Mouse (Mus musculus) stomach, embryonic 16.5 days (tissue): ENCODE data around the gene Bach2. TPM values are rescaled to one million over a fixed set of nuclear protein-coding genes. Genes with fewer than 3 reads are reported as not detected.
A peak's percentile ranks its signal among the peaks of the same experiment; 100 is the strongest.

Source experiments
- ATAC-seq: fragments of 200-750 bp; cut with Nextera tagmentation; 2 replicates; pipeline ENCODE4 v1.8.0; 2017; ENCODE audit warnings: moderate number of reproducible peaks, moderate TSS enrichment; ENCODE audit not compliant: insufficient read depth, low FRiP score
- H3K27ac ChIP-seq: fragments of 300-500 bp; sonication (generic); 2 replicates; pipeline ENCODE4 v1.5.1; 2014; ENCODE audit warnings: low read length
- H3K27me3 ChIP-seq: fragments of 300-500 bp; sonication (generic); 2 replicates; pipeline ENCODE4 v1.6.1; 2014; ENCODE audit warnings: low read length, control low read depth, mixed read lengths; ENCODE audit not compliant: control insufficient read depth, insufficient read depth
- H3K36me3 ChIP-seq: fragments of 300-500 bp; sonication (generic); 2 replicates; pipeline ENCODE4 v1.6.1; 2014; ENCODE audit warnings: low read length; ENCODE audit not compliant: control insufficient read depth, insufficient read depth
- H3K4me1 ChIP-seq: fragments of 300-500 bp; sonication (generic); 2 replicates; pipeline ENCODE4 v1.6.1; 2014; ENCODE audit warnings: low read length, control low read depth, mixed read lengths; ENCODE audit not compliant: control insufficient read depth, insufficient read depth
- H3K4me2 ChIP-seq: fragments of 300-500 bp; sonication (generic); 2 replicates; pipeline ENCODE4 v1.6.1; 2014; ENCODE audit warnings: low read depth, low read length, mixed read lengths
- H3K4me3 ChIP-seq: fragments of 300-500 bp; sonication (generic); replicated peaks from 2 replicates; pipeline ENCODE4 v1.5.1; 2014; ENCODE audit warnings: mild to moderate bottlenecking, low read length
- H3K9ac ChIP-seq: fragments of 300-500 bp; sonication (generic); 2 replicates; pipeline ENCODE4 v1.6.1; 2014; ENCODE audit warnings: low read length
- H3K9me3 ChIP-seq: fragments of 300-500 bp; sonication (generic); replicated peaks from 2 replicates; pipeline ENCODE4 v1.6.1; 2016; ENCODE audit warnings: low read length, control low read depth; ENCODE audit not compliant: control insufficient read depth
- WGBS: fragments of 180-500 bp; shearing (Covaris S2); extraction: QIAGEN DNeasy Blood & Tissue Kit; methylation state at CpG from one replicate; pipeline ENCODE4 v1.1.7; 2014; 5-methylcytosine and 5-hydroxymethylcytosine counted together
- polyA plus RNA-seq: library from polyadenylated mRNA; unstranded; fragments of >200 nt; fragmentation: Nextera tagmentation; extraction: Ambion mirVana; gene quantifications from 2 replicates; pipeline ENCODE4 v1.2.1, GENCODE M21; 2015

The Bach2 gene
- polyA plus RNA-seq, 1 experiment from 2014 or later = 3.5 TPM

DNA sequence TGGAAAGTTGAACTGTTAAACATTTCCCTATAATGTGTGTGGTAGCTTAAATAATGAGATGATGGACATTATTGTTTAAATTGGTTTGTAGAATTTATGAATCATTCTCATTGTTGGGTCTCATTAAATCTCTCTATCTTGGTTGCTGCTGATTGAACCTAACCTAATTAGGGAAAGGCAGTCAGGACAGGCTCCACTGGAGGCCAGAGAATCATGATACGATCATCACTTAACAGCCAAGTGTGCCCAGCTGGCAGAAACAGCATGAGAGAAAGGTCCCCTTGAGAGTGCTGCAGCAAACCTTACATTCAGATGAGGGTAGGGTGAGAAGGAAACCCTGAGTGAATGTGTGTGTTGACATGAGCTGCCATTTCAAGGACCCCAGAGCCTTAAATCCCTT, 155.3 kb downstream of the Bach2 start:
- H3K4me1 ChIP-seq = peaks cover 4% of the 10 kb centered on the region
- no peak overlapping the region for H3K27ac ChIP-seq
- H3K4me3 ChIP-seq = no peak overlapping the region
- no peak for ATAC-seq
- WGBS = 66% methylated on average over 1 of the region's 1 CpGs
- no peaks in the 10 kb centered on the region for H3K27me3 ChIP-seq
- no peak overlapping the region for H3K9ac ChIP-seq
- no peak overlapping the region for H3K4me2 ChIP-seq
- no peaks in the 10 kb centered on the region for H3K36me3 ChIP-seq
- H3K9me3 ChIP-seq = no peaks in the 10 kb centered on the region

DNA sequence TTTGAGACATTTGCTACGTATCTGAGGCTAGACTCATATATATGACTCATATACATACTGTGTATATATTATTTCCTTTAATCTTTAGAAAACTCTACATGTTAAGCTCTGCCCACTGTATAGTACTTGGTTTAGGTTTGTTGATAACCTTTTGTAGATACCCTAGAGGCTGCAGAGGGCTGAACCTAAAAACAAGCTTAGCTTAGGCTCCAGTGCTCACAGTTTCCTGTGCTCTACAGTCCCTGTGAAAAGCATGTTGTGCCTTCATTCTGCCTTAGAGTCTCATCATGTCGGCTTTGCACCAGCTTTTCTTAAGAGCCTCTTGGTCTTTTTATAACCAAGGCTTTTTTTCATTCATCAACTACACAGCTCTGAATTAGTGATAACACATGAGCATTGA, 156.2 kb downstream of the Bach2 start:
- H3K4me2 ChIP-seq = no peak overlapping the region

DNA sequence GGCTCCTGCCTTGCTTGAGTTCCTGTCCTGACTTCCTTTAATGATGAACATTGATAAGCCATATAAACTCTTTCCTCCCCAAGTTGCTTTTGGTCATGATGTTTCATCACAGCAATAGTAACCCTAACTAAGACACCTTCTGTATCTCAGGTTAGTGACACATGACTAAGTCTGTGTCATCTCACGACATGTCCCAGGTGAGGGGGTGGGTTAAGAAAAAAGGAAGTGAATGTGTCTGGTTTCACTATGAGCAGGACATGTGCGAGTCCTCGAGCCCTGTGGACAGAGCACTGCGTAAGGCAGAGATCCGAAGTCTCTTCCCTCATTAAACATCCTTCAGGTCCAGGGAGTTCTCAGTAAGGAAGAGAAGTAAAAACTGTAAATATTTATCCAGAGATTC, 162.9 kb downstream of the Bach2 start:
- Histone ChIP-seq H3K4me2 (no peak overlapping the region), H3K27ac (no peak overlapping the region), H3K36me3 (no peaks in the 10 kb centered on the region), H3K27me3 (no peaks in the 10 kb centered on the region), H3K4me1 (peaks cover 6% of the 10 kb centered on the region; the same call in 1 of the 2 replicates), H3K9ac (no peak overlapping the region), H3K9me3 (no peaks in the 10 kb centered on the region), H3K4me3 (no peak overlapping the region)
- WGBS = 75% methylated on average over 5 of the region's 5 CpGs
- ATAC-seq = no peak

More for the DNA sequence above, 156.2 kb downstream of the Bach2 start:
- WGBS = 84% methylated on average over 2 of the region's 2 CpGs
- Histone ChIP-seq H3K27ac (no peak overlapping the region), H3K36me3 (no peaks in the 10 kb centered on the region), H3K9ac (no peak overlapping the region), H3K9me3 (no peaks in the 10 kb centered on the region), H3K27me3 (no peaks in the 10 kb centered on the region), H3K4me3 (no peak overlapping the region), H3K4me1 (no peaks in the 10 kb centered on the region)
- ATAC-seq = no peak

DNA sequence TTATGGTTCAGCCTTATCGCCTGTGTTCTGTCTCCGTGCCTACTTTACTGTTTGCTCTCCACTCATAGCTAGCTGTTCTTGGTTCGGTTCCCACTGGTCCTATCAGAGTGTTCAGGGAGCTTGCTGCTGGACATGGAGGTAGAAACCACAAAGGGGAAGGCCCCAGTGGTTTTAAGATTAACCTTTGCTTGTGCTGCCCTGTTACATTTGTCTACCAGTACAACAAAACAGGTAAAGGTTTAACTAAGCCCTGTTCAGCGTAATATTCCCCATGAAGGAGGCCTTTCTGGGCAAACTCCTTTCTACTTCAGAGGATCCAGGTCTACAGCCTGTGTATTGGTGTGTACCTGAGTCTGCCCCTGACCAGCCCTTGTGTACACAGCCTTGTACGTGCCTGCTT, 164.9 kb downstream of the Bach2 start:
- Histone ChIP-seq H3K36me3 (no peaks in the 10 kb centered on the region), H3K27me3 (no peaks in the 10 kb centered on the region), H3K9me3 (no peaks in the 10 kb centered on the region), H3K9ac (no peak overlapping the region), H3K4me2 (no peak overlapping the region), H3K27ac (no peak overlapping the region), H3K4me1 (peaks cover 6% of the 10 kb centered on the region; the same call in 1 of the 2 replicates), H3K4me3 (no peak overlapping the region)
- 89% methylated on average over 5 of the region's 5 CpGs for WGBS
- ATAC-seq = no peak

DNA sequence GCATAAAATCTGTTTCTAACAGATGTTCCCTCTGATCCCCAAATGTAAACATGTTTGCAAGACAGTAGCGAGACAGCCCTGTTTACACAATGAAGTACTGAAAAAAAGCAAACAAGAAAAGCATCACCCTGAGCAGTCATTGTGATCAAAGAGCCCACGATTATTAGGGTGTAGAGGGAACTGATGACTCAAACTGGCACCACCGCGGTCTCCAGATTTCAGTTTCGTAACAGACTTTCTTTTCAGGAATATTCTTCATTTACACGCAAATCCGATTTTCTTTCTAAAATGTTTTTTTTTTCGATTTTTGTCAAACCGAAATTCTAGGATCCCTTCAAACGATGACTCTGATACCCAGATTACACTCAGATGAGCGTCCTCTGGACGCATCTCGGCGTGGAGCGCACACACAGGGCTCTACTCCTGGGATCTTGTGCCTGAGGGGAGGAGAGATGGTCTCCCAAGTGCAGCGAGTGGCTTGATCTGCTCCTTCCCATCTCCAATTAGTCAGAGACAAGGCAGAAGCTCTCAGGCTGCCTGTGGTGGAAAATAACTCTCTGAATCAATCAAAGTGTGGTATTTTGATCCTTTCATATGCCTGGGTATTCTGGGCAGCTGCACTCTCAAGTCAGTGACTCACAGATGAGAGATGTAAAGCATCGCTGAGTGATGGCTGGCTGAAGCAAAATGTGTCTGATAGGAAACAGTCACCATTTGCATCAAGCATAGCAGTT, 166.7 kb downstream of the Bach2 start:
- H3K9me3 ChIP-seq = no peaks in the 10 kb centered on the region
- peak overlapping the region; percentile 9; the same call in 1 of the 2 replicates for H3K4me2 ChIP-seq
- no peak for ATAC-seq
- H3K4me3 ChIP-seq = no peak overlapping the region
- H3K9ac ChIP-seq = no peak overlapping the region
- no peaks in the 10 kb centered on the region for H3K27me3 ChIP-seq
- peaks cover 9% of the 10 kb centered on the region; the same call in 1 of the 2 replicates for H3K4me1 ChIP-seq
- 0 out of 2 replicates have a peak overlapping the region, but pooled peaks have one; percentile 25 for H3K27ac ChIP-seq
- 68% methylated on average over 17 of the region's 17 CpGs for WGBS
- H3K36me3 ChIP-seq = no peaks in the 10 kb centered on the region

- 76% methylated on average over 3 of the region's 3 CpGs for WGBS
- no peak for ATAC-seq
- H3K4me3 ChIP-seq = no peak overlapping the region
- no peaks in the 10 kb centered on the region for H3K9me3 ChIP-seq
- H3K36me3 ChIP-seq = no peaks in the 10 kb centered on the region
- H3K4me2 ChIP-seq = no peak overlapping the region
- H3K9ac ChIP-seq = no peak overlapping the region
- H3K4me1 ChIP-seq = peaks cover 9% of the 10 kb centered on the region; the same call in 1 of the 2 replicates
- H3K27ac ChIP-seq = 0 out of 2 replicates have a peak overlapping the region, but pooled peaks have one; percentile 25
- no peaks in the 10 kb centered on the region for H3K27me3 ChIP-seq
These were observed 167.4 kb downstream of the Bach2 start for GRCm38 (mm10) chr4:32405985-32406384.

DNA sequence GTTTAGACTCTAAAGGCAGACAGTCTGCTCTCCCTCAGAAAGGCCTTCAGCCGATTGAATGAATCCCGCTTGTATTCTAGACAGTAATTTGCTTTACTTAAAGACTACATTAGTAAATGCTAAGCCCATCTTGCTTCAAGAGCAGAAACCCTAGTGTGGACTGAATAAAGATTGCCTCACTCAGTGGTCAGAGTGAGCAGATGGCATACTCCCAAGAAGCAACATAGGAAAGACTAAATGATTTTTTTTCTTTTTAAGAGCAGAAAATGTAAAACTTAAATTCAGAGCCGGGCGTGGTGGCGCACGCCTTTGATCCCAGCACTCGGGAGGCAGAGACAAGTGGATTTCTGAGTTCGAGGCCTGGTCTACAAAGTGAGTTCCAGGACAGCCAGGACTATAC, 169.9 kb downstream of the Bach2 start:
- ATAC-seq = no peak
- Histone ChIP-seq H3K4me1 (peaks cover 9% of the 10 kb centered on the region; the same call in 1 of the 2 replicates), H3K9me3 (no peaks in the 10 kb centered on the region), H3K27me3 (no peaks in the 10 kb centered on the region), H3K27ac (no peak overlapping the region), H3K36me3 (no peaks in the 10 kb centered on the region), H3K4me2 (no peak overlapping the region), H3K9ac (no peak overlapping the region), H3K4me3 (no peak overlapping the region)
- WGBS = 93% methylated on average over 8 of the region's 8 CpGs

DNA sequence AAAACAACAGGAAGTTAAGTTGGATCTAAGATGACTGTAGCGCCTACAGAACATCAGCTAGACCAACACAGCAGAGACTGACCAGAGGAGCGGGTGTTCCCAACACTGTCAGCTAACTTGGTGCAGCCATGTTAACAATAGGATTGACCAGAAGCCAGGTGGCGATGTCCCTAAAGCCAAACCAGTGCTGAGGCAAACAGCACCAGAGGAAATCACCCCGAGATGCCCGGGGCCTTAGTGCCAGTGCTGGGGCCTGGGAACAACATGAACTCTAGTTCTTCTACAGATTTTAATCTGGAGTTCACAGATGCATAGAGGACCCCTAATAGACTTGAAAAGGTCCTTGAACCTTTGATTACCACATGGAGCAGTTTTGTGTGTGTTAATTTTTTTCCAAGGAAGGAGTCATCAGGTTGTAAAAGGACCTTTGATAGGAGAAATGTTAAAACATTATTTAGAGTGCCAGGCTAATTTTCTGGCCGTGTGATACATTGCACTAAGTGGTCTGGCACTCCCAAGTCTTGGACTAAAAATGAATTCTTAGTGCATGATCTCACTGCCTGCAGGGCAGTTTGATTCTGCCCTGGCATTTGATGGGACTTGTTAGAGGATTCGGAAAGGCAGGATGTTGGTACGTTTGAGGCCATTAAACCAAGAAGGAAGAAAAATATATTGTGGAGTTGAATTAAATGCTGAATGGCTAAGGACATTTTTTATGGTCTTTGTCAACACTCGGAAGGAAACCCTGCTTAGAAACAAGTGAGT, 170.7 kb downstream of the Bach2 start:
- peaks cover 9% of the 10 kb centered on the region; the same call in 1 of the 2 replicates for H3K4me1 ChIP-seq
- ATAC-seq = no peak; the same call in 1 of the 2 replicates
- H3K9ac ChIP-seq = no peak overlapping the region
- no peak overlapping the region for H3K4me3 ChIP-seq
- no peaks in the 10 kb centered on the region for H3K36me3 ChIP-seq
- WGBS = 76% methylated on average over 9 of the region's 9 CpGs
- peak overlapping the region; percentile 71; the same call in 1 of the 2 replicates for H3K27ac ChIP-seq
- H3K4me2 ChIP-seq = no peak overlapping the region
- no peaks in the 10 kb centered on the region for H3K27me3 ChIP-seq
- no peaks in the 10 kb centered on the region for H3K9me3 ChIP-seq

DNA sequence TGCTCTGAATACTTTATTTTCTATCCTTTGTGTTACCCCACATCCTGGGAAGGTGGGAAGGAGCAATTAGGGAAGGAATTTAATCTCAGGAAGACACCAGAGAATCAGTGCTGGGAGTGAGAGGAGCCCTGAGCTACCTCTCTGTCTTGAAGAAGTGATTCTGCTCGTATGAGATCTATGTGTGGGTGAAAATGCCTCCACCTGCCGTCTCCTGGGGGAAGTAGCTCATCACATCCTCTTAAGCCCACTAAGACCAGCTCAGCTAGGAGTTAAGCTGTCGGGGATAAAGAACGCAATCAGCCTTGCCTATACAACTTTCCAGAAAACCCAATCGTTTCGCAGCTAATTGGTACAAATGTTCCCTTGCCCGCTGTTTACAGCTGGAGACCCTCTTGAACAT, 174.5 kb downstream of the Bach2 start:
- H3K9ac ChIP-seq = no peak overlapping the region
- no peak overlapping the region for H3K4me3 ChIP-seq
- H3K4me2 ChIP-seq = no peak overlapping the region
- ATAC-seq = no peak
- H3K9me3 ChIP-seq = no peaks in the 10 kb centered on the region
- 0 out of 2 replicates have a peak, but pooled peaks cover 2% of the 10 kb centered on the region for H3K4me1 ChIP-seq
- no peaks in the 10 kb centered on the region for H3K27me3 ChIP-seq
- 62% methylated on average over 7 of the region's 7 CpGs for WGBS
- no peaks in the 10 kb centered on the region for H3K36me3 ChIP-seq
- no peak overlapping the region for H3K27ac ChIP-seq
